Mouse (Mus musculus) A20 (cell line): ENCODE data around the gene Mtnr1a.

Experiments used
- DNase-seq: peaks from one replicate; pipeline ENCODE4 v3.0.0-alpha.2; 2011; ENCODE audit warnings: low read depth, low spot score

The Mtnr1a gene

DNA sequence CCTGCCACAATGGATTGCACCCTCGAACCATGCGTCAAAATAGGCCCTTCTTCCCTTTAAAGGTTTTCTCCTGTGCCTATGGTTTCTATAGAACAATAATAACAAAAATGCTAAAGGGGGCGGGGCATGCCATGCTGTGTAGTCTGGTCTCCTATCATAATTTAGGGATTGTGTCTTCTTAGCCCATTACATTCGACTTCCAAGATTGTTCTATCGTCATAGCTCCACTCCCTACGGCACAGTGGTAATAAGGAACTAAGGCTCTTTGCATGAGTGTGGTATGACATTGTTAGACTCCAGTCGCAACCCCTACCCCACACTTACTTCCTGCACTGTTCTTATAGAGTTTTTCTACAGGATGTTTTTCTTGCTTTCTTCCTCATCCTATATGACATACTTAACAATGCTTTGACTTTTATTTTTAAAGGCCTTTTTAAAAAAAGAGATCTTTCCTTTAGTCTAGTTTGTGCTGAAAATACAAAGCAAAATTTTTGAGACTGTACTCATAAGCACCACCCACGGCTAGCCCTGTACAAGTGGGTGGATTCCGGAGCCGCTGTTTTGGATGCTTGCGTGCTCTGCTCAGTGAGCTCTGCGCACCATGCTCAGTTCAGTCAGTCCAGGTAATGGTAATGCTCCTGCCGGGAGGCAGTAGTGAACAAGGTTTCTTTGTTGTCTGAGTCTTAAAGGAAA is 40.6 kb downstream of the Mtnr1a start:
- DNase-seq: no peak

DNA sequence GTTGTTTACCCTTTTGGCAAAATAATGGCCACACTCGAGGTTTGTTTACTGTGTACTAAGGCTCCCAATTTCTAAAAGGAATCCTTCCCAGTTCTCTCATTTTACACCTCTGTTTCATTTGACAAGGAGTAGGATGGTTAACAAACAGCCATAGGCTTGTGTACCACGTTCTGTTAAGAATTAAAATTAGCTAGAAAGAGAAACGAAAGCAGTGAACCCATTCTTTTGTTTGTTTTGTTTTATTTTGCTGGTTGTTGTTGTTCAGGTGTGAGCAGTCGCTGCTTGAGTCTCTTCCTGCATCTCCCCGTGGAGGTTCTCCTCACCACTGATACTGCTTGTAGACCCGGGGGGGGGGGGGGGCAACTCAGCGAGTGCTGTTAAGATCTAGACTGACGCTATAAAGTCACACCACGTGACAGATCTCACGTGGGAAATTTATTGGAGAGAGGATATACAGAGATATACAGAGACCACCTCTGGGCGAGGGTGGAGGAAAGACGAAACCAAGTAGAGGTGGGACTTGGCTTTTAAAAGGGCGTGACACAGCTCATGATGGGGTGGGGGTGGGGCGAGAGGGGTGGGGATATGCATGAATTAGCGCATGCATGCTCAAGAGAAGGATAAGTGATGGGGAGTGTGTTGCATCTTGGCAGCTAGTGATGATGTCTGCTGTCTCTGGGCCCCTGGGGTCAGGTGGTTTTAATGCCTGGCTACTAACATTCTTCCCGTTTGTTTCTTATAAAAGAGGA is 41.3 kb downstream of the Mtnr1a start:
- no peak for DNase-seq

DNA sequence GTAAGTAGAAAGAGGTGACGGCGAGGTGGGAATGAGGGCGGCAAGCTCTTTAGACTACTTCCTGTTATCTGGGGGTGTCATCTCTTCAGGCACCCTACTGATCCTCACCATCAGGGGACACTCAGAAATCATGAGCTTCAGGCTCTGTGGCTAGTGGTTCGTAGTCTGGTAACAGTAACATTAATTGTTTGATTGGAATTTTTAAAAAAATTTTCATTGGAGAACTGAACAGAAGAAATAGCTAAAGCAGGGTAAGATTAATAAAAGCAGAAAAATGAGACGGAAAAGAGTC is 41.8 kb downstream of the Mtnr1a start:
- no peak for DNase-seq

DNA sequence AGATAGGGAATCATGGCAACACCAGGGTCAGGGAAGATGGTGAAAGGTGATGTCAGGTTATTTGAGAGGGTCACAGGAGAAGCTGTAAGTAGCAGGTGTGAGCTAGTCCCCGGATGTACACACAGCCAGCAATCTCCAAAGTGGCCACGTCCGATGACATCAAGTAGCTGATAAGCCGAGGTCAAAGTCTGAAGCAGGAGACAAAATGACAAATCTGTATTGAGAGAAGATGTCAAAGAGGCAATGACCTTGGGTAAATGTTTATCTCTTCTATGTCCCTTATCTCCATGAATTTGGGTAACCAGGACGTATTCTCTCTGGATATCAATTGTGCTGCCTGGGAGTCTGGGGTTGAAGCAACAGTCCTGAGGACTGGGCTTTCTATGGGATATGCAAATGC is 42.9 kb downstream of the Mtnr1a start:
- DNase-seq: no peak

DNA sequence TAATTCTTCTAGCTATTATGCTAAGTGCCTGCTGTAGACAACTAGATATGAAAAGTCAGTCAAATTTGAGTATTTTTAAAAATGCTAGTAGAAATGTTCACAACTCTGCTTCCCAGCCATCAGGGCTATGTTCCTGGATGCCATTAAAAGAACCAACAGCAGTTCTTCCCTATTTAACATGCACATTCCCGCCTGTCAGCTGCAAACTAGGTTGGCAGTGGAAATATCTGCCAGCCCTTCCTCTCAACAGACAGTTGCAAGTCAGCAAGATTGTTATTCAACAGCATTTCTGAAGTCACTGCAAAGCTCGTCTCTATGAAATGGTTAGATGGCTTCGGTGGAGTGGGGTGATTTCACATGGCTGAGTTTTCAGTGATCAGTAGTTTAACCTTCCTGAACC is 48.7 kb downstream of the Mtnr1a start:
- DNase-seq: no peak

DNA sequence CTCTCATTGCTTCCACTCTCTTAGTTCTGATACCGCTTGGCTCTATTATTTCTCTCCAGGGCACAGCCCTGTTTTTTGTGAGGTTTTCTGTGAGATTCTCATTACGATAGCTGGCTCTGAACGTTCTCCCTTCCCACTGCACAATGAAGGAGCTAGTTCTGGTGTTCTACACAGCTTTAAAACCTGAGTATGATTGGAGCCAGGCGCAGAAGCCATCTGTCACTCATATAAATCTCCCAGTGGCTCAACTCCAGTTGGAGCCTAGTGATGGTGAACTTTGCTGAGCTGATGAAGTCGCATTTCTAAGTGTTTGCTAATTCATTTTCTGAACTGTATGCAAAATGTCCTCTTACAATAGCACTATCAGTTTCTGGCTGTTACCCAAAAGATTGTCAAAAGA is 56.7 kb downstream of the Mtnr1a start:
- no peak for DNase-seq
